Mouse (Mus musculus): ENCODE results near the gene Abcc8.

DNA sequence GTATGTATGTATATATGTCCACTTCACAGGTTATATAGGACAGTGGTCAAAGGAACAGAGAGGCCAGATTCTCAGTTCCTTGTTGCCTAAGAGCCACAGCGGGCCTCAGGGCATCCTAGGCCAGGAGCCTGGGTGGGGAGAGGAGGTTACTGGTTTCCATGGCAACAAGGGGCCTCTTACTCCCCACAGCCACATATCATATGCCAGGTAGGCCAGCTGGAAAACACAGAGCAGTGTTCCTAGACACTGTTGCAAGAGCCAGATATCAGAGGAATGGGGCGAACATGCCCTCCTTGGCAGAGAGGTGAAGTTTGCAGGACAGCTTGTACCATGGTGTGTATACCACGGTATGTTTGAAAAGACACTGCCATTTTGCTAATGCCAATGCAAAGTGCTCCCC lies 66.4 kb downstream of the Abcc8 start:
- TF ChIP-seq POLR2A (IDR thresholded peaks at IDR 0.05; ENCODE audit: control insufficient read depth, low read depth, low read length) (no peak), CTCF (IDR thresholded peaks at IDR 0.05; ENCODE audit: control insufficient read depth, insufficient read depth, insufficient replicate concordance, low read depth, low read length) (no peak)

Measured in testis, adult 2 months (tissue).